Mouse (Mus musculus): ENCODE measurements at regions not wholly inside any gene's neighbourhood (a gene's known extent, or its start where the extent isn't known, plus 50 kb on each side); places are given as distances from the start of the nearest gene placed in this dataset.

DNA sequence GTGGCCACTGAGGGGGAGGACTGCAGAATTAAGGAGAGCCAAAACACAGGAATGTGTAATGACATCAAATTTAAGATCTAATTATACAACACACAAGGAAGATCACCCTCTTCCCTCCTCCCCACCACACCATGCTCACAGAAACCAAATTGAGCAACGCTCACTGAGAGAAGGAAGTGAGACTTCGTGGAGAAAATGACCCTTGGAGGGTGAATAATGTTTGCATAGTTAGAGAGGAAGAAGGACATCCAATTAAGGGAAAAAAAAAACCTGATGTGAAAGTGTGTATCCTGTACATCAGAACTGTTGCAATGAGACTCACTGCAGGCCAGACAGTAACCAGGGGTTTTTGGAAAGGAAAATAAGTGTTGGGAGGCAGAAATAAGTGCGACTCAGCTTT is 144.8 kb upstream of the Zeb2 start:
- Histone ChIP-seq H3K27ac (no peak overlapping the region), H3K4me2 (no peak overlapping the region), H3K9ac (replicated peaks) (no peak overlapping the region), H3K36me3 (no peaks in the 10 kb centered on the region), H3K9me3 (no peaks in the 10 kb centered on the region), H3K27me3 (no peaks in the 10 kb centered on the region), H3K4me3 (replicated peaks) (no peak overlapping the region), H3K4me1 (replicated peaks) (peaks cover 7% of the 10 kb centered on the region; the same call in 1 of the 2 replicates)
- 74% methylated on average over 3 of the region's 3 CpGs for WGBS
- ATAC-seq (ENCODE audit: insufficient number of reproducible peaks, insufficient read depth, low FRiP score, low TSS enrichment, low read depth), result no peak

GRCm38 (mm10) chr2:45258897-45259296 is 141.7 kb upstream of the Zeb2 start:
- H3K9ac ChIP-seq (replicated peaks), result no peak overlapping the region
- H3K36me3 ChIP-seq, result no peaks in the 10 kb centered on the region
- peaks cover 7% of the 10 kb centered on the region; the same call in 1 of the 2 replicates for H3K4me1 ChIP-seq (replicated peaks)
- ATAC-seq (ENCODE audit: insufficient number of reproducible peaks, insufficient read depth, low FRiP score, low TSS enrichment, low read depth), result no peak
- no peak overlapping the region for H3K4me3 ChIP-seq (replicated peaks)
- H3K27me3 ChIP-seq, result no peaks in the 10 kb centered on the region
- H3K4me2 ChIP-seq, result no peak overlapping the region
- no peak overlapping the region for H3K27ac ChIP-seq
- no peaks in the 10 kb centered on the region for H3K9me3 ChIP-seq
- 32% methylated on average over 3 of the region's 3 CpGs for WGBS

GRCm38 (mm10) chr2:45256373-45256772 is 139.2 kb upstream of the Zeb2 start:
- Histone ChIP-seq H3K9ac (replicated peaks) (no peak overlapping the region), H3K36me3 (no peaks in the 10 kb centered on the region), H3K27ac (no peak overlapping the region), H3K4me1 (replicated peaks) (peaks cover 7% of the 10 kb centered on the region; the same call in 1 of the 2 replicates), H3K9me3 (no peaks in the 10 kb centered on the region), H3K27me3 (no peaks in the 10 kb centered on the region), H3K4me3 (replicated peaks) (no peak overlapping the region), H3K4me2 (no peak overlapping the region)
- 91% methylated on average over 5 of the region's 5 CpGs for WGBS
- no peak for ATAC-seq (ENCODE audit: insufficient number of reproducible peaks, insufficient read depth, low FRiP score, low TSS enrichment, low read depth)

- no peaks in the 10 kb centered on the region for H3K9me3 ChIP-seq
- no peak overlapping the region for H3K4me2 ChIP-seq
- 22% methylated on average over 4 of the region's 4 CpGs for WGBS
Observed at GRCm38 (mm10) chr2:45253936-45254335, 136.7 kb upstream of the Zeb2 start.

GRCm38 (mm10) chr2:45252321-45252720 is 135.1 kb upstream of the Zeb2 start:
- no peak overlapping the region for H3K27ac ChIP-seq

More at GRCm38 (mm10) chr2:45253936-45254335, 136.7 kb upstream of the Zeb2 start:
- no peaks in the 10 kb centered on the region for H3K36me3 ChIP-seq
- no peak overlapping the region for H3K4me3 ChIP-seq (replicated peaks)
- H3K27me3 ChIP-seq, result no peaks in the 10 kb centered on the region
- H3K4me1 ChIP-seq (replicated peaks), result peaks cover 5% of the 10 kb centered on the region; the same call in 1 of the 2 replicates
- no peak overlapping the region for H3K9ac ChIP-seq (replicated peaks)
- H3K27ac ChIP-seq, result no peak overlapping the region
- ATAC-seq (ENCODE audit: insufficient number of reproducible peaks, insufficient read depth, low FRiP score, low TSS enrichment, low read depth), result no peak

GRCm38 (mm10) chr2:45249658-45250057 is 132.5 kb upstream of the Zeb2 start:
- H3K4me3 ChIP-seq (replicated peaks), result no peak overlapping the region
- no peaks in the 10 kb centered on the region for H3K4me1 ChIP-seq (replicated peaks)
- no peak overlapping the region for H3K9ac ChIP-seq (replicated peaks)
- no peaks in the 10 kb centered on the region for H3K27me3 ChIP-seq
- no peak for ATAC-seq (ENCODE audit: insufficient number of reproducible peaks, insufficient read depth, low FRiP score, low TSS enrichment, low read depth)
- H3K36me3 ChIP-seq, result no peaks in the 10 kb centered on the region
- no peaks in the 10 kb centered on the region for H3K9me3 ChIP-seq
- no peak overlapping the region for H3K27ac ChIP-seq
- no peak overlapping the region for H3K4me2 ChIP-seq
- 87% methylated on average over 1 of the region's 1 CpGs for WGBS

More at GRCm38 (mm10) chr2:45252321-45252720, 135.1 kb upstream of the Zeb2 start:
- Histone ChIP-seq H3K9ac (replicated peaks) (no peak overlapping the region), H3K9me3 (no peaks in the 10 kb centered on the region), H3K4me2 (no peak overlapping the region), H3K4me1 (replicated peaks) (no peaks in the 10 kb centered on the region), H3K4me3 (replicated peaks) (no peak overlapping the region), H3K27me3 (no peaks in the 10 kb centered on the region), H3K36me3 (no peaks in the 10 kb centered on the region)
- ATAC-seq (ENCODE audit: insufficient number of reproducible peaks, insufficient read depth, low FRiP score, low TSS enrichment, low read depth), result no peak
- WGBS, result 77% methylated on average over 4 of the region's 4 CpGs

GRCm38 (mm10) chr2:45246061-45246945 is 129.1 kb upstream of the Zeb2 start:
- H3K4me3 ChIP-seq (replicated peaks), result no peak overlapping the region
- no peaks in the 10 kb centered on the region for H3K9me3 ChIP-seq
- WGBS, result 78% methylated on average over 10 of the region's 10 CpGs
- H3K36me3 ChIP-seq, result no peaks in the 10 kb centered on the region
- no peak overlapping the region for H3K27ac ChIP-seq
- H3K27me3 ChIP-seq, result no peaks in the 10 kb centered on the region
- no peaks in the 10 kb centered on the region for H3K4me1 ChIP-seq (replicated peaks)
- no peak for ATAC-seq (ENCODE audit: insufficient number of reproducible peaks, insufficient read depth, low FRiP score, low TSS enrichment, low read depth)
- H3K9ac ChIP-seq (replicated peaks), result no peak overlapping the region
- H3K4me2 ChIP-seq, result no peak overlapping the region

DNA sequence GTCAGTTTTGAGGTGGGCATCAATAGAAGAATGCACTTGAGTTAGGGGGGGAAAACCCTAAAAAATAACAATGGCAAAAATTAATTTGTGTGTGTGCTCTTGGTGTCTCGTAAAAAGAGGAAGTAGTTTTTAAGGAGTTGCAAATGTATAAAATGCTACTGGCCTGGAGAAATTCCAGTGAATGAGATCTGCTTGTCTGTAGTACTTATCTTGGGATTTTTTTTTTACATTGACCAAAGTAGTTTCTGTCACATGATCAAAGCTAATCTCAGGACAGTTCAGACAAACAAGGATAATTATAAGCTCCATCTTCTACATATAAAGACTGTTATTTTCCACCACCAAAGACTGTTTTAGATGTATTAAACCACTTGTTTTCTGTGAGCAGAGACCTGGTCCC is 128.3 kb upstream of the Zeb2 start:
- Histone ChIP-seq H3K27ac (no peak overlapping the region), H3K36me3 (no peaks in the 10 kb centered on the region), H3K4me1 (replicated peaks) (peaks cover 5% of the 10 kb centered on the region; the same call in 1 of the 2 replicates), H3K9ac (replicated peaks) (no peak overlapping the region), H3K9me3 (no peaks in the 10 kb centered on the region), H3K27me3 (no peaks in the 10 kb centered on the region), H3K4me2 (no peak overlapping the region), H3K4me3 (replicated peaks) (no peak overlapping the region)
- 91% methylated on average over 1 of the region's 1 CpGs for WGBS
- no peak for ATAC-seq (ENCODE audit: insufficient number of reproducible peaks, insufficient read depth, low FRiP score, low TSS enrichment, low read depth)

- WGBS, result 87% methylated on average over 14 of the region's 14 CpGs
- ATAC-seq (ENCODE audit: insufficient number of reproducible peaks, insufficient read depth, low FRiP score, low TSS enrichment, low read depth), result no peak
- no peak overlapping the region for H3K9ac ChIP-seq (replicated peaks)
Observed at GRCm38 (mm10) chr2:45244491-45244890, 127.3 kb upstream of the Zeb2 start.

DNA sequence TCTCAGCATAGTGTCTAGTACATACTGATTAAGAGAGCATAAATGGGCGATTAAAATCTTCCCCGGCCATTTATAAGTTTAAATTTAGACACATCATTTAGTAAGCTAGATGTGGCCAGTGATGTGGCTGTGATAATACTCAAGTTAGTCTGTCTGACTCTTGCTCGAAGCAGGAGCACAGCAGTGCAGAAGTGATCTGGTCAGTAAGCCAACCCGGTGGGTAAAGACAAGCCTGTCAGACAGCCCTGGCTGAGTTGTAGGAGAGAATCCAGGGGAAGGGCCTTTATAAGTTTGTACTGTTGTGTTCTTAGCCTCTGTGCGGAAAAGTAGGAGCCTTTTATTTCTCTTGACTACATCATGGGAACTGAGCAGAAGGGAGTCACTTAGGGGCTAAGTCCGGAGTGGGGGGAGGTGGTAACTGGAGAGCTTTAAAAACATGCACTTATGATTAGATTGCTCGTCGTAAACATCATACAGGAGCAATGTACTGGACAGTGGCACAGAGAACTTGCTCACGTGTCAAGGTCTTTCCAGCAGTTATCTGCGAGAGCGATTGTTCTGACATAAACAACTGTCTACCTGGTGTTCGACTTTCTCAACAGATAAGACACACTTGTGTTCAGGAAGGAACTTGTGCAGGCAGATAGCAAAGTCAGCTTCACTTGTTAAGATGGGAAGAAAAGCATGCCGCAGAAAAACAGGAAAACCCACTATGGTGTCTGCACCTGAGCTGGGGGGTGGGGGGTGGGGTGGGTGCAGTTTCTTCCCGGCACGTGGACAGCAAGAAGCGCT is 122.5 kb upstream of the Zeb2 start:
- no peak overlapping the region for H3K9ac ChIP-seq (replicated peaks)
- no peak for ATAC-seq (ENCODE audit: insufficient number of reproducible peaks, insufficient read depth, low FRiP score, low TSS enrichment, low read depth)
- H3K36me3 ChIP-seq, result no peaks in the 10 kb centered on the region
- H3K4me2 ChIP-seq, result no peak overlapping the region
- H3K27ac ChIP-seq, result no peak overlapping the region
- no peak overlapping the region for H3K4me3 ChIP-seq (replicated peaks)
- no peaks in the 10 kb centered on the region for H3K9me3 ChIP-seq
- H3K4me1 ChIP-seq (replicated peaks), result peaks cover 15% of the 10 kb centered on the region
- peaks cover 10% of the 10 kb centered on the region for H3K27me3 ChIP-seq
- 71% methylated on average over 16 of the region's 16 CpGs for WGBS

More at GRCm38 (mm10) chr2:45244491-45244890, 127.3 kb upstream of the Zeb2 start:
- Histone ChIP-seq H3K27me3 (peaks cover 4% of the 10 kb centered on the region; the same call in 1 of the 2 replicates), H3K27ac (no peak overlapping the region), H3K36me3 (no peaks in the 10 kb centered on the region), H3K9me3 (no peaks in the 10 kb centered on the region), H3K4me1 (replicated peaks) (peaks cover 12% of the 10 kb centered on the region), H3K4me3 (replicated peaks) (no peak overlapping the region), H3K4me2 (no peak overlapping the region)

DNA sequence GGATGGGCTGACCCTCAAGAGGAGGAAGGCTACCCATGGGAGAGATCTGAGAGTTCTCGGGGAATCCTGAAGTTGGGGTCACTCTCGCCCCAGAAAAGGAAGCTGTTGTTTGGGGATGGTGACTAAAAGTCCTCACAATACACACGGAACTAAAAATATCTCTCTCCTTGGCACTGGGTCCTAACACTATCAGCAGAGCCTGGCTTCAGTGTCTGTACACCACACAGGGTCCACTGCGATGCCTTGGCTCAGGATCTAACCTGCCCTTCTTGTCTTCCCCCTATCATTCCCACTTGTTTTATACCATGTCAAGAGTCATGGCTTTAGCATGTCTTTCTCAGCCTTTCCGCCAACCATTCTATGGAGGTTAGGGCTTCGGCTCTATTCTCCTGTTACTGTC is 121.8 kb upstream of the Zeb2 start:
- Histone ChIP-seq H3K9ac (replicated peaks) (no peak overlapping the region), H3K9me3 (no peaks in the 10 kb centered on the region), H3K27me3 (peaks cover 10% of the 10 kb centered on the region), H3K27ac (no peak overlapping the region), H3K4me1 (replicated peaks) (peaks cover 15% of the 10 kb centered on the region), H3K4me3 (replicated peaks) (no peak overlapping the region), H3K4me2 (no peak overlapping the region), H3K36me3 (no peaks in the 10 kb centered on the region)
- WGBS, result 93% methylated on average over 6 of the region's 6 CpGs
- no peak for ATAC-seq (ENCODE audit: insufficient number of reproducible peaks, insufficient read depth, low FRiP score, low TSS enrichment, low read depth)

Measured in limb, embryonic 12.5 days (tissue).